Mouse (Mus musculus): ENCODE results near the gene Casd1.

Gene Casd1

GRCm38 (mm10) chr6:4600658-4601296, at the start of gene Casd1:
TSS of gene Casd1 (plus strand) at chr6:4600839.
- DNase-seq: peak; percentile 75 to 78

GRCm38 (mm10) chr6:4555366-4555765, 45.3 kb upstream of the Casd1 start:
- DNase-seq: no peak

GRCm38 (mm10) chr6:4557086-4557485, 43.6 kb upstream of the Casd1 start:
- no peak for DNase-seq

GRCm38 (mm10) chr6:4557678-4558077, 43.0 kb upstream of the Casd1 start:
- no peak for DNase-seq

GRCm38 (mm10) chr6:4561156-4561555, 39.5 kb upstream of the Casd1 start:
- DNase-seq: no peak

- no peak for DNase-seq
Observed at GRCm38 (mm10) chr6:4561621-4562020, 39.0 kb upstream of the Casd1 start.

- DNase-seq: no peak
Observed at GRCm38 (mm10) chr6:4562401-4562800, 38.2 kb upstream of the Casd1 start.

- no peak for DNase-seq
Observed at GRCm38 (mm10) chr6:4563477-4563876, 37.2 kb upstream of the Casd1 start.

- no peak for DNase-seq
Observed at GRCm38 (mm10) chr6:4570412-4570811, 30.2 kb upstream of the Casd1 start.

- no peak for DNase-seq
Observed at GRCm38 (mm10) chr6:4577756-4578155, 22.9 kb upstream of the Casd1 start.

GRCm38 (mm10) chr6:4578343-4578742, 22.3 kb upstream of the Casd1 start:
- no peak for DNase-seq

- DNase-seq: no peak
Observed at GRCm38 (mm10) chr6:4579620-4580019, 21.0 kb upstream of the Casd1 start.

- no peak for DNase-seq
Observed at GRCm38 (mm10) chr6:4583485-4583884, 17.2 kb upstream of the Casd1 start.

GRCm38 (mm10) chr6:4587946-4588345, 12.7 kb upstream of the Casd1 start:
- DNase-seq: no peak

GRCm38 (mm10) chr6:4588722-4589121, 11.9 kb upstream of the Casd1 start:
- no peak for DNase-seq

GRCm38 (mm10) chr6:4590089-4590488, 10.6 kb upstream of the Casd1 start:
- DNase-seq: no peak

- DNase-seq: no peak
Observed at GRCm38 (mm10) chr6:4597711-4598110, 2.9 kb upstream of the Casd1 start.

GRCm38 (mm10) chr6:4600085-4600657, 468 bp upstream of the Casd1 start:
- DNase-seq: no peak

- peak; percentile 59 to 69 for DNase-seq
Observed at GRCm38 (mm10) chr6:4601297-4601931, 775 bp downstream of the Casd1 start.

GRCm38 (mm10) chr6:4602012-4602411, 1.4 kb downstream of the Casd1 start:
- DNase-seq: no peak

- no peak for DNase-seq
Observed at GRCm38 (mm10) chr6:4606394-4606793, 5.8 kb downstream of the Casd1 start.

- no peak for DNase-seq
Observed at GRCm38 (mm10) chr6:4610216-4610896, 9.7 kb downstream of the Casd1 start.

- DNase-seq: no peak
Observed at GRCm38 (mm10) chr6:4611853-4612252, 11.2 kb downstream of the Casd1 start.

GRCm38 (mm10) chr6:4612431-4612830, 11.8 kb downstream of the Casd1 start:
- DNase-seq: no peak
